Mouse (Mus musculus) forebrain, embryonic 13.5 days (tissue): ENCODE results near the gene 1700025C18Rik. TPM values are rescaled to one million over a fixed set of nuclear protein-coding genes. Genes with fewer than 3 reads are reported as not detected.
A peak's percentile ranks its signal among the peaks of the same experiment; 100 is the strongest.

ENCODE experiments used
- ATAC-seq: fragments of 200-750 bp; cut with Nextera tagmentation; 2 replicates; pipeline ENCODE4 v1.8.0; 2017
- H3K27ac ChIP-seq: fragments of 300-500 bp; sonication (generic); 2 replicates; pipeline ENCODE4 v1.5.1; 2015; ENCODE audit warnings: inconsistent platforms, mild to moderate bottlenecking, moderate library complexity
- H3K27me3 ChIP-seq: fragments of 300-500 bp; sonication (generic); 2 replicates; pipeline ENCODE4 v1.6.1; 2015; ENCODE audit warnings: mild to moderate bottlenecking, inconsistent platforms
- H3K36me3 ChIP-seq: fragments of 300-500 bp; sonication (generic); 2 replicates; pipeline ENCODE4 v1.6.1; 2015; ENCODE audit warnings: mild to moderate bottlenecking, inconsistent platforms; ENCODE audit not compliant: poor library complexity, severe bottlenecking
- H3K4me1 ChIP-seq: fragments of 300-500 bp; sonication (generic); 2 replicates; pipeline ENCODE4 v1.6.1; 2015; ENCODE audit warnings: inconsistent platforms
- H3K4me2 ChIP-seq: fragments of 300-500 bp; sonication (generic); 2 replicates; pipeline ENCODE4 v1.6.1; 2015; ENCODE audit warnings: inconsistent platforms, mild to moderate bottlenecking, moderate library complexity
- H3K4me3 ChIP-seq: fragments of 300-500 bp; sonication (generic); 2 replicates; pipeline ENCODE4 v1.5.1; 2015; ENCODE audit warnings: mild to moderate bottlenecking, inconsistent platforms
- H3K9ac ChIP-seq: fragments of 300-500 bp; sonication (generic); 2 replicates; pipeline ENCODE4 v1.6.1; 2015; ENCODE audit warnings: mild to moderate bottlenecking, inconsistent platforms
- H3K9me3 ChIP-seq: fragments of 300-500 bp; sonication (generic); replicated peaks from 2 replicates; pipeline ENCODE4 v1.6.1; 2016; ENCODE audit warnings: inconsistent platforms
- WGBS: fragments of 180-500 bp; shearing (Covaris S2); methylation state at CpG from one replicate; pipeline ENCODE4 v1.1.7; 2015; 5-methylcytosine and 5-hydroxymethylcytosine counted together
- polyA plus RNA-seq: library from polyadenylated mRNA; unstranded; fragments of >200 nt; fragmentation: Nextera tagmentation; extraction: Ambion mirVana; gene quantifications from 2 replicates; pipeline ENCODE4 v1.2.1, GENCODE M21; 2015

Gene 1700025C18Rik
- polyA plus RNA-seq, 1 experiment from 2014 or later = not detected

DNA sequence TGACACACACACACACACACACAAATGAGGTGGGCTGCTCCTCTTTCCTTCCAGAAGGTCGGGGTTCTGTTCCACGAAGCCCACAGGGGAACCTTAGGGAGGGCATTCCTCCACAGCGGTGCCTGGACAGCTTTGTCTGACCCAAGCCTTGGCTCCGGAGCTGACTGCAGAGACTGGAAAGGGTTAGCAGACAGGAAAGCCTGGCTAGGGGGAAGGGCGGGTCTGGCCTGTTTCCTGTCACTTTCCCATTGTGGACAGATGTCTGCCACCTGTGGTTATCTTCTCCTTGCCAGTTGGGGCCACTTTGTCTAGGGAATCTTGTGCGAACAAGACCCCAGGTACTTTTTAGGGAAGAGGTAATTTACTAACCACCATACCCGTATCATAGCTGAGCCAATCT, 34.6 kb downstream of the 1700025C18Rik start:
- Histone ChIP-seq H3K27me3 (peaks cover 28% of the 10 kb centered on the region), H3K36me3 (no peaks in the 10 kb centered on the region), H3K27ac (no peak overlapping the region), H3K9me3 (no peaks in the 10 kb centered on the region), H3K4me2 (peak overlapping the region; percentile 35), H3K4me1 (peaks cover 19% of the 10 kb centered on the region), H3K9ac (no peak overlapping the region), H3K4me3 (peak overlapping the region; percentile 9; the same call in 1 of the 2 replicates)
- 12% methylated on average over 4 of the region's 7 CpGs for WGBS
- no peak for ATAC-seq

DNA sequence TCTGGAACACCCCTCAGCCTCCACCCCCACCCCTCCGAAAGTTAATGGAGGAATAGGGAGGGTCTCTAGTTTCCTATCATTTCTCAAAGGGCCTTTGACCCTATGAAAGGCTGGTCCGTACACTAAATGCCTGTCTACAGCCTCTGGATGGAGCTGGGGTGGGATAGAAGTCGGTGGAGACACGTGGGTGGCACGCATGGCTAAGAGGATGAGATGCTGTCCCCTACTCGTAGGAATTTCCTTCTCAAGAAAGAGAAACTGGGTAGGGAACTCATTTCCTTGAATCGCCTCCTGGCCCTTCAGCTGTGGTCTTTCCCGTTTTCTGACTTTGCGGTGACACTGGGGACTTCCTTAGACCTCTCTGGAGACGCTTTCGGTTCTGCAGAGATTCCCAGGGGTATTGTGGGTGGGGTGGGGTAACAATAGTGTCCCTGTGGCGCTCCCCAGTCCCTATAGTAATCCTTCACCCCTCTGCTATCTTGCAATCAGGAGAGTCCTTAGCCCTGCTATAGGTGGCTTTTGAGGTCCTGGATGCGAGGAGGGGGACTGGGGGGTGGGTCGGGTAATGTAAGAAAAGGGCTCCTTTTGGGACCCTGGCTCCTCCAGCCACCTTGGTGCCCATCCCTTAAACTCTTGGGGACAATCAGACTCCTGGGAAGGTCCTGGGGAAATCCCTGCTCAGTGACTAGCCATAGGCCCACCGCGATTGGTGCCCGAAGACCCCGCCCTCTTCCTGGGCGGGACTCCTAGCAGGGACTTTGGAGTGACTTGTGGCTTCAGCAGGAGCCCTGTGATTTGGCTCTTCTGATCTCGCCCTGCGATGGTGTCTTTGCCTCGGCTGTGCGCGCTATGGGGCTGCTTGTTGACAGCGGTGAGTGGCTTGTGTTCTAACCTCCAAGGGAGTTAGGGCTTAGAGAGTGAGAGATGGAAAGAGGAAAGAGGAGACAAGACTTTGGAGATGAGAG, 35.4 kb downstream of the 1700025C18Rik start, which contains the start of gene Cd40:
Cd40 (plus strand) TSS at position 740 of the 965 bp plus-strand sequence.
- Histone ChIP-seq H3K9ac (no peak within 1 kb of the TSS), H3K36me3 (no peaks in the 10 kb centered on the region), H3K4me3 (peak within 1 kb of the TSS; percentile 9), H3K27ac (no peak within 1 kb of the TSS), H3K4me1 (peaks cover 21% of the 10 kb centered on the region), H3K4me2 (peak within 1 kb of the TSS; percentile 35), H3K9me3 (no peaks in the 10 kb centered on the region), H3K27me3 (peaks cover 28% of the 10 kb centered on the region)
- no peak for ATAC-seq
- 12% methylated on average over 25 of the region's 25 CpGs for WGBS

DNA sequence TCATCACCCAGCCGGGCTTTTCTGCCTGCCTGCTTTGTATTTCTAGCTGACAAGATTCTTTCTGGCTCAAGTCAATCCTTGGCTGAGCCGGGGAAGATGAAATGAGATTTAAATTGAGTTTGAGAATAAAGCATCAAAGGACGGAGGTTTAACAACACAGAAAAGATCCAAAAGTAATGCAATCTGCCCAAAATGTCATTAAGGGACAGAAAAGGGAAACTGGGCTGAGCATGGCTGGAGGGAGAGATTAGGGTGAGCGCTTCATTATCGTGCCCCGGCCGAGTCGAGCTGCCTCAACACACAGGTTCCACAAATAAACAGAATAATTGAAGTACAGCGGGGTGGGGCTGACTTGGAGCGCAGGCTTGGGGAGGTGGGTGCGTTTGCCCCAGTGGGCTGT, 39.0 kb downstream of the 1700025C18Rik start:
- peaks cover 21% of the 10 kb centered on the region for H3K4me1 ChIP-seq
- H3K4me2 ChIP-seq = no peak overlapping the region
- no peak for ATAC-seq
- H3K4me3 ChIP-seq = no peak overlapping the region
- H3K9ac ChIP-seq = no peak overlapping the region
- no peaks in the 10 kb centered on the region for H3K9me3 ChIP-seq
- peaks cover 19% of the 10 kb centered on the region for H3K27me3 ChIP-seq
- no peaks in the 10 kb centered on the region for H3K36me3 ChIP-seq
- no peak overlapping the region for H3K27ac ChIP-seq
- WGBS = 18% methylated on average over 11 of the region's 11 CpGs

DNA sequence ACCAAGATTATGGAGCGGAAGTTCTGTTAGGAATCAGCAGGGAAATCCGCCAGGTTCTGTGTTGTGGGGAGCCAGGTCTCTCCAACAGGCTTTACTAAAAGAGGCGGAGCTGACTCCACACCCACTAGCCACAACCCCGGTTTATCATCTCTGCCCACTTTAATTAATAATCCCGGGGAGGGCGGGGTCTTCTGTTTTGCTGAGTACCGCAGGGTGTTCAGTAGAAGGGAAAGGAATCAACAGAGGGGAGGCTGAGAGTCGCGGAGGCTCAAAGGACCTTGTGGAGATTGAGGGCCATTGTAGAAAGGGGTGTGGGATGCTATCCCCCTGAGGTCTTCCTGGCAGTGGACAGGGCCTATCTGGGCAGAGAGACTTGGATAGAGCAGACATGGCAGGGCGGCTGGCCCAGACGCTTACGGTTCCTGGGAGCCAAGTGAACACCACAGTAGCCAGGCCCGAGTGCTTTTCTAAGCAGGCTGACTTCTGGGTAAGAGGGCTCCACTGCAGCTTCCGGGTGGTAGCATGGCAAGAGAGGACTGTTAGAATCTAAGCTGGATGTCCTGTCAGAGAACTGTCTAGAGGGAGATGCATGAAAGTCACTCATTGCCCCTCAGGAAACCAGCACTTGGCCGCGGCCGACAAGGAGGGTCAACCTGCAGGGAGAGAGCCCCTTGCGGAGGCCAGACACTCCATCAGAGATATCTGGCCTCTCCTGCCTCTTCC, 39.6 kb downstream of the 1700025C18Rik start:
- WGBS = 65% methylated on average over 18 of the region's 18 CpGs
- no peak for ATAC-seq
- Histone ChIP-seq H3K4me2 (no peak overlapping the region), H3K4me3 (no peak overlapping the region), H3K27me3 (peaks cover 14% of the 10 kb centered on the region), H3K9me3 (no peaks in the 10 kb centered on the region), H3K27ac (no peak overlapping the region), H3K36me3 (no peaks in the 10 kb centered on the region), H3K4me1 (peaks cover 21% of the 10 kb centered on the region), H3K9ac (no peak overlapping the region)

DNA sequence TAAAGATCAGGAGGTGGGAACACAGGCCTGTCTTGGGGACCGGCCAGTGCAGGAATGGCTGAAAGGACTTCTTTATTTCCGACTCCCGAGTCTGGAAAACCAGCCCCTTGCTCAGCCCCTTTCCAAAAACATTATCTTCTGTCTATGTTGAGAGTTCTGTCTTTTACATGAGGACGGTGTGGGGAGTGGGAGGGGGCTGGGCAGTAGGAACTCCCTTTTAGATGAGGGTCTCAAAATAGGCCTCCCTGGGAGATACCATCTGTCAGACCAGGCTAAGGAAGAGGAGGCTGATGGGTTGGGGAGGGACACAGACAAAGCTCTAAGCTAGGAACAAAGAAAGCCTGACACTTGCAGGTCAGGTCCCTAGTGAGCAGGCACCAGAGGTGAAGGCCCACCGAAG, 41.5 kb downstream of the 1700025C18Rik start:
- H3K4me3 ChIP-seq = no peak overlapping the region
- no peaks in the 10 kb centered on the region for H3K36me3 ChIP-seq
- no peak overlapping the region for H3K4me2 ChIP-seq
- peaks cover 12% of the 10 kb centered on the region for H3K4me1 ChIP-seq
- H3K9ac ChIP-seq = no peak overlapping the region
- no peaks in the 10 kb centered on the region for H3K9me3 ChIP-seq
- ATAC-seq = no peak
- WGBS = 63% methylated on average over 5 of the region's 5 CpGs
- H3K27me3 ChIP-seq = no peaks in the 10 kb centered on the region
- no peak overlapping the region for H3K27ac ChIP-seq

DNA sequence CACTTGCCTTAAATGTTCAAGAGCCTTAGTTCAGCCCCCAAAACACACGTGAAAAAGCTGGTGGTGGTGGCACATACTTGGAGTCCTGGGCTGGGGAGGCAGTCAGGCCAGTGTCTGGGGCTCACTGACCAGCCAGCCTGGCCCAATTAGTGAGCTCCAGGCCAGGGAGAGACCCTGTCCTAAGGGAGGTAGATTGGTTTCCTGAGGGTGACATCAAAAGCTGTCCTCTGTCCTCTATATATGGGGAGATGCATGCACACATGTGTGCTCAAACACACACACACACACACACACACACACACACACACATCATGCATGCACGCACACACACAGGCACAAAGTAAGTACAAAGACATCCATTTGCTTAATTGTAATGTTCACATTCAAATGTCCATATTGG, 46.8 kb downstream of the 1700025C18Rik start:
- no peak for ATAC-seq
- H3K4me1 ChIP-seq = peaks cover 15% of the 10 kb centered on the region
- WGBS = 38% methylated on average over 2 of the region's 2 CpGs
- no peak overlapping the region for H3K4me3 ChIP-seq
- peak overlapping the region; percentile 63 for H3K27ac ChIP-seq
- H3K4me2 ChIP-seq = peak overlapping the region; percentile 47; the same call in 1 of the 2 replicates
- no peak overlapping the region for H3K9ac ChIP-seq
- no peaks in the 10 kb centered on the region for H3K27me3 ChIP-seq
- no peaks in the 10 kb centered on the region for H3K9me3 ChIP-seq
- no peaks in the 10 kb centered on the region for H3K36me3 ChIP-seq

DNA sequence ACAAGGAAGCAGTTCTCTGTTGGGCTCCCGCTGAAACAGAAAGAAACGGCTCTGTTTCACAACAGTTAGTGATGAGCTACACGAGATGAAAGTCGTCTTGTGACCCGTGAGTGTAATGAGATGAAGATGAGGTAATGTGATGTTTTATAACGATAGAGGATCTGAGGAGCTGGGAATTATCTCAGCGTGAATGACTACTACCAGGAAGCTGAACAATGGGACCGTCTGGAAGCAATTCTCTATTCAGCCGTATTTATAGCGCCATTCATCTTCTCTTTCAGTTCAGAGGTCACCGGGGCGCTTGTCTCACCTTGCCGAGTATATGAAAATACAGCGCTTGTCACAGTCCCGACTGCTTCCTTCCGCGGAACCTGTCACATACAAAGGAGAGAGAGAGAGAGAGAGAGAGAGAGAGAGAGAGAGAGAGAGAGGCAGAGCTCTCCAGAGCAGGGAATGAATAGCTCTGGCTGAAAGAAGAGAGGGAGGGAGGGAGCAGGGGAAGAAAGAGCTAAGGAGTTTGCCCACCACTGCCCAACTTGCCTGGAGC, 47.4 kb downstream of the 1700025C18Rik start:
- no peaks in the 10 kb centered on the region for H3K9me3 ChIP-seq
- H3K27me3 ChIP-seq = no peaks in the 10 kb centered on the region
- H3K27ac ChIP-seq = peak overlapping the region; percentile 63
- ATAC-seq = peak; percentile 80
- WGBS = under 1% methylated on average over 17 of the region's 17 CpGs
- no peaks in the 10 kb centered on the region for H3K36me3 ChIP-seq
- peak overlapping the region; percentile 16; the same call in 1 of the 2 replicates for H3K4me3 ChIP-seq
- H3K9ac ChIP-seq = peak overlapping the region; percentile 32; the same call in 1 of the 2 replicates
- H3K4me1 ChIP-seq = peaks cover 15% of the 10 kb centered on the region
- peak overlapping the region; percentile 47 for H3K4me2 ChIP-seq

DNA sequence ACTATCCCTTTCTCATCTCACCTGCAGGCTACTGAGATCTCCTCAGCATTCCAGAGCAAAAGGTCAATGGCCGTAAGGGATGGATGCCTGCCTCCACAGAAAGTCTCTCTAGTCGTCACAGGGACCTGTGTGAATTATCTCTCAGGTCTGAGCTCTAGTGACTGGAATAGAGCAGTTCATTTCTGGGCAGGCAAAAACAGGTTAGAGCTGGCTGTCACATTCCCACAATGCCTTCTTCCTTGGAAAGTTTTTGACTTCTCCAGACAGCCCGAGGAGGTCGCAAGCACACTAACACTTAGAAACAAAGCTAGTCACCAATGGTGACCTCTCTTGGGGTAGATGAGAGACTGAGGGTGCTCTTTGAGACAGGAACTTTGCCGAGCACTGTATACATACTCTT, 48.4 kb downstream of the 1700025C18Rik start:
- 86% methylated on average over 5 of the region's 5 CpGs for WGBS
- no peaks in the 10 kb centered on the region for H3K36me3 ChIP-seq
- ATAC-seq = no peak
- no peaks in the 10 kb centered on the region for H3K9me3 ChIP-seq
- H3K4me3 ChIP-seq = no peak overlapping the region
- no peak overlapping the region for H3K4me2 ChIP-seq
- peaks cover 15% of the 10 kb centered on the region for H3K4me1 ChIP-seq
- no peaks in the 10 kb centered on the region for H3K27me3 ChIP-seq
- H3K9ac ChIP-seq = no peak overlapping the region
- no peak overlapping the region for H3K27ac ChIP-seq

DNA sequence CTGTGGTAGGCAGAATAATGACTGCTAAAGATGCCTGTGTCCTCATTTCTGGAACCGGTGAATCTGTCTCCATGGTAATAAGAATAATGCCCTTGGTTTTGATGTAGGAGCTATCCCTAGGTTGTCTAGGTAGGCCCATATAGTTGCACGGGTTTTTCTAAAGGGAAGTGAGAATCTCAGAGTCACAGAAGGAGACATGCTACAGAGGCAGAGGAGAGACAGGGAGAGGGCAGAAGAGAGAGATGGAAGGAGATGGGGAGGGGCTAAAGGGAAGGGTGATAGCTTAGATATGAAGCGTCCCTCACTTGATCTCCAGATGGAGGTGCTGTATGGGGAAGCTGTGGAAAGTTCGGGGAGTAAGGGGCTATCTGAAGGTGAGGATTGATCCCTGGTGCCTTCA, 53.1 kb downstream of the 1700025C18Rik start:
- Histone ChIP-seq H3K27me3 (no peaks in the 10 kb centered on the region), H3K4me2 (no peak overlapping the region), H3K4me1 (peaks cover 22% of the 10 kb centered on the region), H3K9ac (no peak overlapping the region), H3K36me3 (no peaks in the 10 kb centered on the region), H3K27ac (no peak overlapping the region), H3K4me3 (no peak overlapping the region), H3K9me3 (no peaks in the 10 kb centered on the region)
- ATAC-seq = no peak
- 72% methylated on average over 4 of the region's 4 CpGs for WGBS

DNA sequence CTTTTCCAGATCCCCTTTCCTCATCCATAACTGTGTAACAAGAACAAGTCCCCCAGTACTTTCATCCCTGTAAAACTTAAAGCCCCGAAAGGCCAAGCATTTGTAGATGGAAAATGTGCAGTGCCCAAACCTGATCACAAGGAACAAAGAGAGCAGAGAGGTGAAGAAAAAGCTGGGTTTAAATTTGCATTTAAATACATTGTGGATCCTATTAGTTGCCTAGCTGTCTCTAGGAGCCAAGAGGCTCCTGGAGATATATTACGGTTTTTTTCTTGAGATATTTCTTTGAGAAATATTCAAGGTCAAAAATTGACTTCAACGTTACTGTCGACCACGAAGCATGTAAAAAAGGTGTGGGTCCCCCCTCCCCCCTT, 55.5 kb downstream of the 1700025C18Rik start:
- no peaks in the 10 kb centered on the region for H3K27me3 ChIP-seq
- peaks cover 38% of the 10 kb centered on the region for H3K4me1 ChIP-seq
- H3K9ac ChIP-seq = 0 out of 2 replicates have a peak overlapping the region, but pooled peaks have one; percentile 30
- H3K9me3 ChIP-seq = no peaks in the 10 kb centered on the region
- WGBS = 15% methylated on average over 5 of the region's 5 CpGs
- no peaks in the 10 kb centered on the region for H3K36me3 ChIP-seq
- peak overlapping the region; percentile 47 for H3K4me2 ChIP-seq
- ATAC-seq = no peak
- H3K27ac ChIP-seq = peak overlapping the region; percentile 90
- peak overlapping the region; percentile 96 for H3K4me3 ChIP-seq

DNA sequence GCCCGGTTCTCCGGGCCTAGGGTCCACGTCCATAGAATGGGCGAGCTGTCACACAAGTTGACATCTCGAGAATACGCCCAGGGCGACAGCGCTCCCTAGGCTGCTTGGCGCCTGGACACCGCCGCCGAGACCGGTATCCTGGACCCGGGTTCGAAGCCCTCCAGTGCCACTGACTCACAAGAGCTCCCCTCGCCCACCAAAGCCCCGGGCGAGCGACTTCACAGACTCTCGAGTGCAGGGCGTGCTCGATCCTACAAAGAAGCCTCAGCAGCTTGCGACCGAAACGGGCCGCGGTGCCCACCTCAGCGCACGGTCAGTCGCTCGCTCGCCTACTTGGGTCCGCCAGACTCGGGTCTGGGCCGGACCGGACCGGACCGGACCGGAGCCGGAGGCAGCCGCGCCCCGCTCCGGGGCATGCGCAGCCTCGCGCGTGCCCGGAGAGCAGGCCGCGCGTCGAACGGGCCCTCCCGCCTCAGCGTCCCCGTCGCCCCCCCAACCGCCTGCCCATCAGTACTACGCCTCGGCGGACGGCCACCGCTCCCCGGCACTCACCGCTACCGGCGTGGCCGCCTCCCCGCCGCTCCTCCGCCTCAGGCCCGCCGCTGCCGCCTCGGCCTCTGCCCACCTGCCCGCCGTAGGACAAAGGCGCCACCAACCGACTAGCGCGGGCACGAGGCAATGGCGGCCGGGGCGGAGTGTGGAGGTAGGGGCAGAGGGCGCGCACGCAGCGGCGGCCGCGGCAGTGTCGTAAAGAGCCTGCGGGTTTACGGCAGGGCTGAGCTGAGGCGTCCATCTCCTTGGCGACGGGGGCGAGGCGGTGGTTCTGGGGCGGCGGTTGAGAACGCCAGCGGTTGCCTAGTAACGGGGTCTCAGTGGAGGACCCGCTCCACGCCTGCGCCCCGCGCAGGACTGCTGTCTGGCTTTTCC, 56.2 kb downstream of the 1700025C18Rik start, which contains the start of gene Ncoa5:
Ncoa5 (minus strand) TSS at position 737 of the 927 bp plus-strand sequence.
- WGBS = under 1% methylated on average over 110 of the region's 111 CpGs
- Histone ChIP-seq H3K4me2 (peak within 1 kb of the TSS; percentile 81), H3K9me3 (no peaks in the 10 kb centered on the region), H3K36me3 (no peaks in the 10 kb centered on the region), H3K27me3 (no peaks in the 10 kb centered on the region), H3K27ac (peak within 1 kb of the TSS; percentile 90), H3K4me1 (peaks cover 38% of the 10 kb centered on the region), H3K9ac (peak within 1 kb of the TSS; percentile 99), H3K4me3 (peak within 1 kb of the TSS; percentile 96)
- ATAC-seq = peak; percentile 98
